ENCODE assay signal across 11 mouse cellular contexts in the genomic region with DNA sequence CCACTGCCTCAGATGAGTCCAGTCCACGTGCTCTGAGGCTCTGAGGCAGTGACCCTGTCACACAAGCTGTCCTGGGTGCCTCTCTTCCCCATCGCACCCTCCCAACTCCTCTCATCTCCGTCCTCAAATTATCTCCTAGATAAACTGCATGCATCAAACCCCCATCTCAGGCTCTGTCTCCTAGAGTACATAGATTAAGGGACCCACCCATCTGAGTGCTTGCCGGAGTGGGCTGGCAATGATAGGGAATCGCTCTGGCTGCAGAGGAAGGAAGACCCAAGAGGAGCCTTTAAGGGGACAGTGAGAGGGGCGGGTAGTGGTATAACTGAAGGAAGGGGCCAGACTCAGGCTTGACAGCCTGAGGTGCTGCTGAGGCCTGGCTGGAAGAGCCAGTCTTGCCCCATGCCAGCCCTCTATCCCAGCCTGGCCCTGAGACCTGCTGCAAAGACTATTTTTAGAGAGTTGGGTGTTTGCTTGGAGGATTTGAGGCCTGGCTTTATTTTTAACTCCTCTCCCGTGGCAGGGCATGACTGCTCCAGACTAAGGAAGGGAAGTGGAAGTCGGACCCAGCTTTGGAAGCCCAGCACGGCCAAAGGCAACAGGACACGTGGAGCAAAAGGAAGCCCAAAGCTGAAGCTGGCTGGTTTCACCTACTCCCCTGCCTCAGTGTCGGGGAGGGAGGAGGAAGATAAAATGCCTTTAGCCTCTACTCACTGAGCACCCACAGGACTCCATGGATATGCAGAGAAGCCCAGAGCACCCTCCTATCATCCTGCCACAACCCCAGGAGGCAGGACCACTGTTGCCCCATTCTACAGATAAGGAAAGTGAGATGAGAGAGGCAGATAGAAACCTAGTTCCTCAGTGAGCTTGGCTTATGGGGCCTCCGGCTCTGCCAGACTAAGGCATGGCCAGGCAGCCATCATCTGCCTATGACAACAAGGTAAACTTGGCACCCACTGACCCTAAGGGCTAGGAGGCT. TPM values are rescaled to one million over a fixed set of nuclear protein-coding genes. Genes with fewer than 3 reads are reported as not detected.
DNase-seq lines count a peak whose midpoint lies in the region; ATAC-seq lines count a peak whose summit lies in the region.
"Had no signal": no experiment of that assay in that cellular context is flagged by ENCODE, and none has a peak within 500 bp of the region (broad histone marks: within the 10 kb centered on the region; RNA-seq: fewer than 3 reads in every experiment).

No protein-coding gene starts in this region.

- H3K4me3 ChIP-seq in embryonic facial prominence, embryonic 14.5 days (ENCODE audit: low read depth, low read length), result no peak overlapping the region
- no peak overlapping the region for H3K4me3 ChIP-seq in embryonic facial prominence, embryonic 10.5 days
- H3K4me3 ChIP-seq in heart, embryonic 16.5 days (ENCODE audit: low read length), result peak overlapping the region; percentile 16
- H3K4me3 ChIP-seq in liver, embryonic 16.5 days (ENCODE audit: low read depth, low read length), result no peak overlapping the region
- no peak overlapping the region for H3K4me3 ChIP-seq in hindbrain, embryonic 13.5 days
- H3K4me3 ChIP-seq: midbrain, embryonic 10.5 days had no signal

- H3K9me3 ChIP-seq in embryonic facial prominence, embryonic 14.5 days (ENCODE audit: control insufficient read depth, low read length), result no peaks in the 10 kb centered on the region
- no peaks in the 10 kb centered on the region for H3K9me3 ChIP-seq in embryonic facial prominence, embryonic 10.5 days
- no peaks in the 10 kb centered on the region for H3K9me3 ChIP-seq in heart, embryonic 16.5 days (replicated peaks; ENCODE audit: control insufficient read depth, low read length)
- no peaks in the 10 kb centered on the region for H3K9me3 ChIP-seq in liver, embryonic 16.5 days (replicated peaks; ENCODE audit: control insufficient read depth, low read length)
- no peaks in the 10 kb centered on the region for H3K9me3 ChIP-seq in hindbrain, embryonic 13.5 days
- H3K9me3 ChIP-seq: midbrain, embryonic 10.5 days had no signal

- H3K4me1 ChIP-seq in embryonic facial prominence, embryonic 14.5 days (ENCODE audit: control insufficient read depth, insufficient read depth, low read length), result no peaks in the 10 kb centered on the region
- peaks cover 10% of the 10 kb centered on the region for H3K4me1 ChIP-seq in embryonic facial prominence, embryonic 10.5 days
- peaks cover 67% of the 10 kb centered on the region for H3K4me1 ChIP-seq in heart, embryonic 16.5 days (ENCODE audit: control insufficient read depth, insufficient read depth, low read length)
- H3K4me1 ChIP-seq in liver, embryonic 16.5 days (ENCODE audit: control insufficient read depth, low read depth, low read length), result peaks cover 41% of the 10 kb centered on the region
- no peaks in the 10 kb centered on the region for H3K4me1 ChIP-seq in hindbrain, embryonic 13.5 days (replicated peaks)

- H3K27ac ChIP-seq in embryonic facial prominence, embryonic 14.5 days (replicated peaks; ENCODE audit: low read depth, low read length), result peak overlapping the region; percentile 7; the same call in 1 of the 2 replicates
- H3K27ac ChIP-seq in embryonic facial prominence, embryonic 10.5 days (replicated peaks), result no peak overlapping the region
- H3K27ac ChIP-seq in heart, embryonic 16.5 days (ENCODE audit: low read length), result peak overlapping the region; percentile 96
- H3K27ac ChIP-seq in liver, embryonic 16.5 days (ENCODE audit: low read length), result peak overlapping the region; percentile 72
- H3K27ac ChIP-seq in hindbrain, embryonic 13.5 days, result no peak overlapping the region

- H3K4me2 ChIP-seq in embryonic facial prominence, embryonic 14.5 days (ENCODE audit: low read depth, low read length), result no peak overlapping the region
- peak overlapping the region; percentile 54 for H3K4me2 ChIP-seq in heart, embryonic 16.5 days (ENCODE audit: low read depth, low read length)
- H3K4me2 ChIP-seq in liver, embryonic 16.5 days (ENCODE audit: low read depth, low read length), result peak overlapping the region; percentile 3; the same call in 1 of the 2 replicates
- no peak overlapping the region for H3K4me2 ChIP-seq in hindbrain, embryonic 13.5 days

- H3K27me3 ChIP-seq in embryonic facial prominence, embryonic 14.5 days (replicated peaks; ENCODE audit: control insufficient read depth, insufficient read depth, low read length), result no peaks in the 10 kb centered on the region
- H3K27me3 ChIP-seq in embryonic facial prominence, embryonic 10.5 days (replicated peaks; ENCODE audit: low read depth, poor library complexity, severe bottlenecking), result no peaks in the 10 kb centered on the region
- H3K27me3 ChIP-seq in heart, embryonic 16.5 days (ENCODE audit: control insufficient read depth, insufficient read depth, low read length), result no peaks in the 10 kb centered on the region
- H3K27me3 ChIP-seq in liver, embryonic 16.5 days (ENCODE audit: control insufficient read depth, insufficient read depth, low read depth, low read length), result no peaks in the 10 kb centered on the region
- H3K27me3 ChIP-seq in hindbrain, embryonic 13.5 days, result no peaks in the 10 kb centered on the region

- no peak for ATAC-seq in embryonic facial prominence, embryonic 14.5 days (ENCODE audit: low read depth)
- ATAC-seq in heart, embryonic 16.5 days (replicated peaks; ENCODE audit: extremely low read depth, insufficient read depth, low FRiP score), result peak; percentile 74
- peak; percentile 61 for ATAC-seq in liver, embryonic 16.5 days (ENCODE audit: low read depth)
- no peak for ATAC-seq in hindbrain, embryonic 13.5 days (ENCODE audit: low FRiP score)
- ATAC-seq: activated CD4-positive, CD25-positive, alpha-beta regulatory T cell, adult 4 months had no signal

- WGBS in embryonic facial prominence, embryonic 14.5 days, result 73% methylated on average over 12 of the region's 12 CpGs
- 82% methylated on average over 12 of the region's 12 CpGs for WGBS in embryonic facial prominence, embryonic 10.5 days
- 28% methylated on average over 12 of the region's 12 CpGs for WGBS in heart, embryonic 16.5 days
- 27% methylated on average over 12 of the region's 12 CpGs for WGBS in liver, embryonic 16.5 days (ENCODE audit: insufficient replicate concordance)
- 81% methylated on average over 12 of the region's 12 CpGs for WGBS in hindbrain, embryonic 13.5 days

- H3K36me3 ChIP-seq in embryonic facial prominence, embryonic 14.5 days (ENCODE audit: control insufficient read depth, insufficient read depth, low read length), result no peaks in the 10 kb centered on the region
- no peaks in the 10 kb centered on the region for H3K36me3 ChIP-seq in embryonic facial prominence, embryonic 10.5 days (replicated peaks)
- no peaks in the 10 kb centered on the region for H3K36me3 ChIP-seq in heart, embryonic 16.5 days (ENCODE audit: control insufficient read depth, insufficient read depth)
- no peaks in the 10 kb centered on the region for H3K36me3 ChIP-seq in liver, embryonic 16.5 days (ENCODE audit: control insufficient read depth, insufficient read depth)
- no peaks in the 10 kb centered on the region for H3K36me3 ChIP-seq in hindbrain, embryonic 13.5 days
- H3K36me3 ChIP-seq: midbrain, embryonic 10.5 days had no signal

- DNase-seq in embryonic facial prominence, embryonic 14.5 days (ENCODE audit: low spot score), result no peak
- DNase-seq in embryonic facial prominence, embryonic 10.5 days (ENCODE audit: low spot score), result no peak
- peak; percentile 48 to 68 for DNase-seq in gastrocnemius, adult 8-10 months (ENCODE audit: low spot score in 2 of 2)
- no peak for DNase-seq in urinary bladder, postnatal 36 days (ENCODE audit: low spot score in 2 of 2)
- DNase-seq in layer of hippocampus, postnatal 36 days, result no peak

- H3K9ac ChIP-seq in embryonic facial prominence, embryonic 14.5 days (ENCODE audit: low read depth, low read length), result no peak overlapping the region
- peak overlapping the region; percentile 65 for H3K9ac ChIP-seq in heart, embryonic 16.5 days (ENCODE audit: low read length)
- H3K9ac ChIP-seq in liver, embryonic 16.5 days (ENCODE audit: low read depth, low read length), result peak overlapping the region; percentile 53
- no peak overlapping the region for H3K9ac ChIP-seq in hindbrain, embryonic 13.5 days

RNA-seq across cellular contexts. Expression of a gene that starts 34.6 kb away (rescaled TPM):
- polyA plus RNA-seq in embryonic facial prominence, embryonic 14.5 days (2014; fragmentation: Nextera tagmentation; extraction: Ambion mirVana), result 3.5 and 4.1 TPM in 2 replicates
- polyA plus RNA-seq in embryonic facial prominence, embryonic 10.5 days (2016; fragmentation: Nextera tagmentation; extraction: Ambion mirVana), result 0.52 and 0.83 TPM in 2 replicates
- 100 to 1,000 TPM; 459 to 572 (median 513) TPM for total RNA-seq in gastrocnemius, adult 8-10 months (2022)
- polyA plus RNA-seq in heart, embryonic 16.5 days (2015; fragmentation: Nextera tagmentation; extraction: Ambion mirVana), result 38.5 and 43.2 TPM in 2 replicates
- 0.09 and 0.30 TPM in 2 replicates for polyA plus RNA-seq in liver, embryonic 16.5 days (2015; fragmentation: Nextera tagmentation; extraction: Ambion mirVana)
- polyA plus RNA-seq in hindbrain, embryonic 13.5 days (2015; fragmentation: Nextera tagmentation; extraction: Ambion mirVana), result 0.38 and 0.49 TPM in 2 replicates
- under 1 TPM; 0.45 to 0.63 TPM for total RNA-seq in layer of hippocampus, postnatal 36 days (2021)
- total RNA-seq: common myeloid progenitor, adult 5-6 weeks had no signal
- polyA plus RNA-seq: activated CD4-positive, CD25-positive, alpha-beta regulatory T cell, adult 4 months had no signal

Comparison
In these comparisons a context has a peak if more than half of its experiments do, and no peak if none do; other contexts are left out.
1. H3K27ac ChIP-seq: peak in embryonic facial prominence, embryonic 14.5 days (single experiment), heart, embryonic 16.5 days (single experiment) and liver, embryonic 16.5 days (single experiment); none in embryonic facial prominence, embryonic 10.5 days (single experiment) and hindbrain, embryonic 13.5 days (single experiment).
2. ATAC-seq: peak in heart, embryonic 16.5 days (single experiment) and liver, embryonic 16.5 days (single experiment); none in embryonic facial prominence, embryonic 14.5 days (single experiment) and hindbrain, embryonic 13.5 days (single experiment).
3. DNase-seq: peak in gastrocnemius, adult 8-10 months (2 of 2); none in embryonic facial prominence, embryonic 14.5 days (single experiment), embryonic facial prominence, embryonic 10.5 days (single experiment), urinary bladder, postnatal 36 days (0 of 2) and layer of hippocampus, postnatal 36 days (0 of 2).
4. H3K4me2 ChIP-seq: peak in heart, embryonic 16.5 days (single experiment) and liver, embryonic 16.5 days (single experiment); none in embryonic facial prominence, embryonic 14.5 days (single experiment) and hindbrain, embryonic 13.5 days (single experiment).
5. H3K9ac ChIP-seq: peak in heart, embryonic 16.5 days (single experiment) and liver, embryonic 16.5 days (single experiment); none in embryonic facial prominence, embryonic 14.5 days (single experiment) and hindbrain, embryonic 13.5 days (single experiment).